Mouse (Mus musculus): Measurements from ENCODE around the gene Tmem53.

DNA sequence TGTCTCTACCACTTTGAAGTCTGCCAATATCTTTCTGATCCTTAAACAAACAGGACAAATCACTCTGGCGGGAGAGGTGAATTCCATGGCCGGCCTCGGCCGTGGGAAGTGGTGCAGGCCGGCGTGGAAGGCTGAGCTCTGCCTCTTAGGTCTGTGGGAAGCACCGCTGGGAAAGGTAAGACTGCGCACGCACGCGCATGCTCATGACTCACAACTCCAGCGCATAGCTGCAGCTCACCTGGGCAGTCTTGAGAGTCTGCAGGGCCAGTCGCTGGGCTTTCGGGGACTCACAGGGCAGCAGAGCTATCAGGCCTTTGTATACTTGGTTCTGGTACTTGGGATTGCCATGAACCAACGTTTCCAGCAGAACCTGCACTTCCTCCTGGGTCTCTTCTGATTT lies 22.2 kb upstream of the Tmem53 start:
- TF ChIP-seq POLR2A (IDR thresholded peaks at IDR 0.05; ENCODE audit: extremely low read depth, insufficient read depth, low read length) (no peak), CTCF (IDR thresholded peaks at IDR 0.05; ENCODE audit: low read depth, low read length) (no peak)

Data from liver, adult 2 months (tissue).